Mouse (Mus musculus) left cerebral cortex, postnatal 36 days (tissue): ENCODE results near the gene Mul1. TPM values are rescaled to one million over a fixed set of nuclear protein-coding genes. Genes with fewer than 3 reads are reported as not detected.

ENCODE experiments used
- DNase-seq, 2 experiments: peaks; one replicate each; pipeline ENCODE4 v3.0.0; 2021 to 2022; ENCODE audit warnings: low spot score in 2 of 2, mixed read lengths in 1 of 2
- intact Hi-C: fragments of 180-260 bp; cut with DNase I; formaldehyde crosslinking; loops from one replicate; pipeline ENCODE4 v1.15.1; 2025
- total RNA-seq, 2 experiments: library from RNA; stranded (reverse); gene quantifications; 2 replicates each; pipeline ENCODE4 v1.2.3; 2021

The Mul1 gene
- total RNA-seq, 2 experiments from 2014 or later = 56.4 to 58.5 TPM

- DNase-seq = no peak
- intact Hi-C loops = no loop called here
These were observed 22.6 kb downstream of the Mul1 start for GRCm38 (mm10) chr4:138457091-138457490.

DNA sequence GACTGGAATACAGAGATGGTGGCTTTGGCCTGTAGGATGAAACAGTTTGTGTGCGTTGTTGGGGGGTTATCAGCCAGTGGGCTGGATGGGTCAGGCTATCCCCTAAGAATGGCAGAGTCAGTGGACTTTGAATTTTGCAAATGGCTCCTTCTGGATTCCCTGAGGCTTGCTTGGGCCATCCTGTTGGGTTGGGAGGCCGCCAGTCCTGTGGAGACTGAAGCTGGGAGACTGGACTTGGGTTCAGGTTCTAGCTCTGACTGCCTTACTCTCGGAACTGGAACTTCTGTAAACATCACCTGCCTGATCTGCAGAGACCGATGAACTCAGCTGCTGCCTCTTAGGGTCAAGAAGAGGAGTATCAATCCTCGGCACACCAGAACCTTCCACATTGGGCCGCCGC is 23.7 kb downstream of the Mul1 start:
- intact Hi-C loops = no loop called here
- DNase-seq = no peak

- no peak for DNase-seq
- intact Hi-C loops = no loop called here
These were observed 24.4 kb downstream of the Mul1 start for GRCm38 (mm10) chr4:138458735-138459440.

- no peak for DNase-seq
- intact Hi-C loops = no loop called here
These were observed 25.3 kb downstream of the Mul1 start for GRCm38 (mm10) chr4:138459775-138460174.

GRCm38 (mm10) chr4:138460910-138461309 is 26.4 kb downstream of the Mul1 start:
- intact Hi-C loops = no loop called here
- DNase-seq = no peak

DNA sequence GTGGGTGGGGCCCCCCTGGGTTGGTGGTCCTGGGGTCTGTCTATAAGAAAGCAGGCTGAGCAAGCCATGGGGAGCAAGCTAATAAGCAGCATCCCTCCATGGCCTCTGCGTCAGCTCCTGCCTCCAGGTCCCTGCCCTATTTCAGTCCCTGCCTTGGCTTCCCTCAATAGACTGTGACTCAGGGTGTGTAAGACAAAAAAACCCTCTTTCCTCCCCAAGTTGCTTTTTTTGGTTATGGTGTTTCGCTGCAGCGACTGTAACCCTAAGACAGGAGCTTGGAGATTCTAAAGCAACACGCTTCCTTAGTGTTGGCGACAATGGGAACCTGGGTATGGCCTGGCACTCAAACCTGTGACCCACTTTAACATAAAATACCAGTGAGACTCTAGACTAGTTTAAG is 27.0 kb downstream of the Mul1 start:
- no peak for DNase-seq
- intact Hi-C loops = no loop called here

DNA sequence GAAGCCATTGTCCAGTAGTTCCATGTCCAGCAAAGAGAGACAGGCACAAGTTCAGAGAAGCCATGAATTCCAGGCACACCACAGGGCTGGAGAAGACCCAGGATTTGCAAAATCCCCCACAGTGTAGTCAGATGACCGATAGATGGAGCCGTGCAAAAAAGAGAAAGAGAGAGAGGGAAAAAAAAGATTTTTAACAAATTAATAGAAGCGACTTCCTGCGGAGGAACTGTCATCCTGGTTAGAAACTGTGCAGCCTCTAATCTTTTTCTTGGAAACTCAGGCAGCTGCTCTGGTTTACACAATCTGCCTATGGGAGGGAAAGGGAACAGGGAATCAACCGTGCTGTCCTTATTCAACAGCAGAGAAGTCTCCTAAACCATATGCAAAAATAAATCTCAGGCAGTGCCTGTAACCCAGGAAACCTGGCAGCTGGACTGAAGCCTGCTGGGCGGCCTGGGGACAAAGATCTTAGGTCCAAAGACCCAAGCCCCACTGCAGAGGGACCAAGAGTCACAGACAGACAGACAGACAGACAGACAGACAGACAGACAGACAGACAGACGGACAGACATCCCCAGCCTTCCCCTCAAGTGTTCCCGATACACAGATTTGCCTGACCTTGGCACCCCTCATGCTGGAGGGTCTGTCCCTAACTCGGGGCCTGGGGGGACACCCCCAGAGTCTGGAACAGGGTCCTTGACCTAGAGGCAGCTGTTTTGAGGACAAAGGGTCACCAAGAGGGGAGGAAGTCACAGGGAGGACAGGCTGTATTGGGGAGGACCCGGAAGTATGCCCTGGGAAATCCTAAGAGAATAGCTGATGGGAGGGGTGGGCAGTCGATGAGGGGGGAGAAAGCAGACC is 28.7 kb downstream of the Mul1 start:
- peak in 1 of 2 experiments; percentile 49 for DNase-seq
- intact Hi-C loops = loop anchor here (2.0 kb wide), 1 partner anchor 42 kb away; no protein-coding TSS in a partner anchor

- intact Hi-C loops = loop anchor here (2.0 kb wide), 1 partner anchor 41 kb away; no protein-coding TSS in a partner anchor
- peak in 1 of 2 experiments; percentile 49 for DNase-seq
These were observed 29.5 kb downstream of the Mul1 start for GRCm38 (mm10) chr4:138463832-138464487.

- intact Hi-C loops = no loop called here
- peak in 1 of 2 experiments; percentile 40 for DNase-seq
These were observed 30.3 kb downstream of the Mul1 start for GRCm38 (mm10) chr4:138464667-138465353.

DNA sequence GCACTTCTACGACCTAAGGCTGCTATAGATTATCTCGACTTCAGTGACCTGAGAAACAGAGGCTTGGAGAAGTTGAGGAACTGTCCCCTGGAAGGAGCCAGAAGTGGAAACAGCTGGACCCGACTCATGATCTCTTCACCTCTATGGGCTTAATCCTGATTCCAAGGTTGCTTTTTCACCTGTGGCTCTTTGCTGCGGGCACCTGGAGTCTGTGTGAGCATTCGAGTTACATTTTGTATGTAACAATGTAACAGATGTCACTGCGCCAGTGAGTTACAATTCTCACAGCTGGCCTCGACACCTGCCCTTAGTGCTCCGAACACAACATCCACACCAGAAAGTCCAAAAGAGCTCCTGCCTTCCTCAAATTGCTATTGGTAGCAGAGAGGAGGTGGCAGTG is 31.0 kb downstream of the Mul1 start:
- intact Hi-C loops = no loop called here
- no peak for DNase-seq

DNA sequence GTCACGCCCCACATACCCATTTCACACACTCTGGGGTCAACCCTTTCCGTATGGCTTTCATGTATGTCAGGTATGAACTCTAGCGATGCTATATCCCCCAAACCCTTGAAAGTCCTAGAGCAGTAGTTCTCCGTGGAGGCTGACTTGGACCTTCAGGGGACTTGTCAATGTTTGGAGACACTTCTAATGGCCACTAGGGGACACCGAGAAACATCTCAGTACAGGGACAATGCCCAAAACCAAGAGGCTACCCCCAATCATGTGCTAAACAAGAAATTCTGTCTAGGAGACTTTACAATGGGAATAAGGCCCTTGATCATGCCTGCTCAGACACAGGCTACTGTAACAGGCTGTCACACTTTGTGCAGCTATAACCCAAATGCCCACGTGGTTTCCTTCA is 32.2 kb downstream of the Mul1 start:
- no peak for DNase-seq
- intact Hi-C loops = no loop called here

- DNase-seq = no peak
- intact Hi-C loops = no loop called here
These were observed 33.0 kb downstream of the Mul1 start for GRCm38 (mm10) chr4:138467451-138467850.

- intact Hi-C loops = no loop called here
- DNase-seq = peak in 1 of 2 experiments; percentile 68
These were observed 34.6 kb downstream of the Mul1 start for GRCm38 (mm10) chr4:138469080-138469479.

DNA sequence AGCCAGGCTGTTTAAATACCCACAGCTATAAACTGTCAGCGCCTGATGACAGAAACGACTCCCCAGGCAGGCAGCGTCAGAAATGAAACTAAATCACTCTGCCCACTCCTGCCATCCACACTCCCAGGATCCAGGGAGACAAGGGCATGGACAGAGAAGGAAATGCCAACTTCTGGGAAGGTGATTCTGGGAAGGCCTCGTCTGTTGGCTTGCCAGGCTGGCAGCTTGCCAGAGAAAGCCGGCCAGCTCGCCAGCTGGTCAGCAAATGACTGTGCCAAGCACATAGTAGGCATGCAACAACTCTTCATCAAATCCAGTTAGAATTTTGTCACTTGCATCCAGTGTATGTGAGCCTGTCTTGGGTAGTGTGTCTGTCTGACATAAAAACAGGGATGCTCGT is 36.8 kb downstream of the Mul1 start:
- DNase-seq = no peak
- intact Hi-C loops = no loop called here

DNA sequence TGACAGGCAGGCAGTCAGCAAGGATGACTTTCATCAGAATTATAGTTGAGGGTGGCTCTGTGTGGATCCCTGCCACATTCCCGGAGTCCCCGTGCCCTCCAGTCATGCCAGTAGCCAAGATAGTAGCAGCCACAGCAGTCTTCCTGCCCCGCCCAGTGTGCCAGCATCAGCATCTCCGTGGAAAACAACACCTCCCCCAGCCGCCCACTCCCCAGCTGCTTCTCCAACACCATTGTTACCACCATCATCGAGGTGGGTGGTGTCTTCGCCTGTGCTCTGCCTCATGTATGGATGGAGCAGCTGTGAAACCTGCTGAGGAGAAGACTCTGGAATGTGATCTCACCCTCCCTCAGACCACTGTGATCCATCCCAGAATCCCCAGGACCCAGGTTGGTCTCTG is 45.1 kb downstream of the Mul1 start:
- peak; percentile 85 to 90 for DNase-seq
- intact Hi-C loops = no loop called here

DNA sequence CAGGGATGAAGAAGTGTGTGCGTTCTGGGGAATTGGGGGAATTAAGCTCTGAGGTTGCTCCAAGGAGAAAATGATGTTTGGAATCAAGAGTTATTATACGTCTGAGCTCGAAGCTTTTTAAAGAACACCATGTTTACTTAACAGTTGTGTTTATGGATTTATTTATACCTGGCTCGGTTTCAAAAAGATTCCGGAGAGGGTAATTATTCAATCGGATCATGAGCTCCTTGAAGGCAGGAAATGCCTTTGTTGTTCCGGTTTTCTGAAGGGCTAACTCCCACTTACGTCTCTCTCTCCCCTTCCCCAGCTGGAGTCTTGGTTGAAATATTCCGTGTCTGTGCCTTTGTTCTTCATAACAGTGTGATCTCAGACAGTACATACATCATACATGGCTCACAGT is 46.5 kb downstream of the Mul1 start:
- intact Hi-C loops = no loop called here
- no peak for DNase-seq

DNA sequence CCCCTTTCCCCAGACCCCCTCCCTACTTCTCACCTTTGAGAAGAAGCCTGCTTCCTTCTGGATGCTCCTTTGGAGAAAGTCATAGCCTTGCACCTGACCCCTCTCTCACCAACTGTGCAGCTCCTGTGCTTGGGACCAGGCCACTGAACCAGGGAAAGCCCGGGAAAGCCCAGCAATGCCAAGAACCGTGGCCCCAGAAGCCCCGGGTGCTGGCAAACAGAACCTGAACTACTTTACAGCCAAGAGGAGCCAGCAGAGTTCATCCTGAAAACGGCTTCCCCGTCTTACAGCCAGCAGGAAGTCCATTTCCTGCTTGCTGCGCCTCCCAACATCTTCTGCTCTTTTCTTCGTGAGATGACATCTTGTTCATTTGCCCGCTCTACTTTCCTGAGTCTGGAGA is 48.2 kb downstream of the Mul1 start:
- no peak for DNase-seq
- intact Hi-C loops = no loop called here

DNA sequence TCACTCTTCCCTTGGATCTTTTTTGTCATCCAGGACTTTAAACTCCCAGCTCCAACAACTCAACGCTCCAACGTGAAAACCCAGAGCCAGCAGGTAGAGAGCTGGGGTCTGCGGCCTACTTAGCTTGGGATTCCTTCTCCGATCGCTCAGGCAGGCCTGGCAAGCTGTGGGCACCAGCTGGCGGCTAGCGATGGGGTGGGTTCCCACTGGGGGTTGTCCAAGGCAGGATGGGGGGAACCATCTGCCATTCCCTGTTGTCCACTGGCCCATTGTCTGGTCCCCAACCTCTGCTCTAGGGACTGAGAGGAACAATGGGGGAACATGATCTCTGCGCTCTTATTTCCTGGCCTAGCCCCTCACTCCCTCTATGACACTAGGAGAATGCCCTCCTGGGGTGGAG is 53.8 kb downstream of the Mul1 start:
- intact Hi-C loops = no loop called here

GRCm38 (mm10) chr4:138491088-138491487 is 56.6 kb downstream of the Mul1 start:
- no peak for DNase-seq

More for the DNA sequence above, 53.8 kb downstream of the Mul1 start:
- no peak for DNase-seq

More at GRCm38 (mm10) chr4:138491088-138491487, 56.6 kb downstream of the Mul1 start:
- intact Hi-C loops = no loop called here
